Mouse (Mus musculus) bone marrow macrophage, adult 2 months (primary cell): ENCODE results near the gene Hspb1. TPM values are rescaled to one million over a fixed set of nuclear protein-coding genes. Genes with fewer than 3 reads are reported as not detected.

Source experiments
- H3K27ac ChIP-seq: 2 replicates; pipeline ENCODE4 v1.5.1; 2012; ENCODE audit warnings: low read depth, low read length; ENCODE audit not compliant: insufficient read depth
- H3K4me1 ChIP-seq: 2 replicates; pipeline ENCODE4 v1.6.1; 2012; ENCODE audit warnings: low read length; ENCODE audit not compliant: control insufficient read depth, insufficient read depth
- H3K4me3 ChIP-seq: 2 replicates; pipeline ENCODE4 v1.5.1; 2012; ENCODE audit warnings: mild to moderate bottlenecking, low read length, moderate library complexity; ENCODE audit not compliant: insufficient read depth
- CTCF ChIP-seq: IDR thresholded peaks from 2 replicates; pipeline ENCODE4 v1.5.1; 2012; ENCODE audit warnings: low read depth, mild to moderate bottlenecking, low read length, moderate library complexity
- POLR2A ChIP-seq: IDR thresholded peaks from 2 replicates; pipeline ENCODE4 v1.6.1; 2012; ENCODE audit warnings: mild to moderate bottlenecking, low read depth, low read length, borderline replicate concordance
- polyA plus RNA-seq: library from polyadenylated mRNA; stranded (reverse); fragments of >200 nt; gene quantifications from 2 replicates; pipeline ENCODE4 v1.2.4, GENCODE M21; 2012; ENCODE audit not compliant: missing spikeins, insufficient read depth, insufficient read length

The Hspb1 gene
- polyA plus RNA-seq, result 0.80 and 1.8 TPM in 2 replicates

DNA sequence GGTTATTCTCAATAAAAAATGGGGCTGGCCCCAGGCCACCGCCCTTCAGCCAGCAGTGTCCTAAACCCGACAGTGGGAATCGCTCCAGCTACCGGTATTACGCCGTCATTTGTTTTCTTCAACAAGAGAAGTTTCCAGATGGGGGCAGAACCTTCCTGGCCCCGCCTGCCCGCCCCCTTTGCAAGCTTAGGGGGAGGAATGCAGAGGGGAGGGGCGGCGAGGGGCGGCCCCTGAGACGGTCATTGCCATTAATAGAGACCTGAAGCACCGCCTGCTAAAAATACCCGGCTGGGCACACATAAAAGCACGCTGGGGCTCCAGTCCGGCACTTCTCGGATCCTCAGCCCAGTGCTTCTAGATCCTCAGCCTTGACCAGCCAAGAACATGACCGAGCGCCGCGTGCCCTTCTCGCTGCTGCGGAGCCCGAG lies at the start of gene Hspb1:
Gene Hspb1, plus strand, starts transcription at position 245 of the 428 bp plus-strand sequence.
- H3K4me1 ChIP-seq, result no peaks in the 10 kb centered on the region
- TF ChIP-seq CTCF (no peak), POLR2A (no peak)
- peak within 1 kb of the TSS; percentile 19 for H3K4me3 ChIP-seq
- H3K27ac ChIP-seq, result no peak within 1 kb of the TSS

DNA sequence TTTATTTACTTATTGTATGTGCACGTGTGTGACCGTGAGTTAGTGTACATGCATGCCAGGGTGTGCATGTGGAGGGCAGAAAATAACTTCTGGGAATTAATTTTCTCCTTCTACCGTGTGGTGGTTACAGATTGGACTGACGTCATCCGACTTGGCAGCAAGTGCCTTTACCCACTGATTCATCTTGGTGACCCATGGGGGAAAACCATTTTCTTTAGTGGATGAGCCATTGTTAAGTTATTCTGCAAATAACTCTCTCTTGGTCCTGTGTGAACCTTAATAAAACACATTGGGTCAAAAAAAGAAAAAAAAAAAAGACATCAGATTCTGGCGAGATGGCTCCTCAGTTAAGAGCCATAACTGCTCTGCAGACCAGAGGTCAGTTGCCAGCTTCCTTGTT lies 46.1 kb upstream of the Hspb1 start:
- TF ChIP-seq POLR2A, result no peak
- TF ChIP-seq CTCF, result no peak
- Histone ChIP-seq H3K4me1 (no peaks in the 10 kb centered on the region), H3K4me3 (no peak overlapping the region), H3K27ac (no peak overlapping the region)

DNA sequence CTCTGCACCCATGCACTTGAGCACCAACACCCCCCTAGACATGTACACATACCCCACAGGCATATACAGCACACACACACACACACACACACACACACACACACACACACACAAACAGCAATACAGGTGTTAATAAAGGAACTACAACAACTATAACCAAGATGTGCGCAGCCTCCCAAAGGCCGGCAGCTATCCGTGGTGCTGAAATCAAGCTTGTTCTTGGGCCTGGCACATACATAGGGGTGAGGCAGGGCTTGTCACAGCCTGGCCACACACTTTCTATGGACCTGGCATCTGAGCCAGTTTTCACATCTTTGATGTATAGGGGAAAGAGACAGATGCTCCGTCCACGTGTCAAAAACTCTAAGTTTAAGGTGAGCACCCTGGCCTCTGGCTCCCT lies 44.3 kb upstream of the Hspb1 start:
- Histone ChIP-seq H3K4me1 (no peaks in the 10 kb centered on the region), H3K27ac (no peak overlapping the region), H3K4me3 (no peak overlapping the region)
- TF ChIP-seq POLR2A (no peak), CTCF (no peak)

DNA sequence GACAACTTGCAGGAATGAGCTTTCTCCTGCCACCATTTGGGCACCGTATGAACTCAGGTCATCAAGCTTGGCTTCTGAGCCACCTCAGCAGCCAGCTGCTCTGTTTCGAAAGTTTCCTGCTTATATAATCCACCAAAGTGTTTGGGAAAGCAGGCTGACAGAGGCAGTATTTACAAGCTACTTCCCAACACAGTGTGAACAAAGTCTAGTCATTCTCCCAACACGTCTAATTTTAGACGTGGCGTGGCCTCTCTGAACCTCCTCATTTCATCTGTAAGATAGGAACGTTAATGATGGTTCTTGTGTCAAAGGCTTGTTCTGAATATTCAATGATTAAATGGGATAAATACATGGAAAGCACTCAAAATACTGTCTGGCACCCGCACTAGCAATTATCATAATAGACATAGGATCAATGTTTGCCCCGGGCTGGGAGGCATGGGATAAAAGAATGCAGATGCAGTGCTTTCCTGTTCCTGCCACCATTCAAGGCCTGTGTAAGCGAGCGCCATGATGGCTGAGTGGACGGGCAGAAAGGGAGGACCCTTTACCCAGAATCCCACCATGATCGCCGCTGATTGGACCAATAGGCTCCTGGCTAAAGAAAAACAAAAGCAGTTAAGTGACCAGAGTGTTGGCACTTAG lies 41.9 kb upstream of the Hspb1 start:
- Histone ChIP-seq H3K4me3 (no peak overlapping the region), H3K4me1 (no peaks in the 10 kb centered on the region), H3K27ac (no peak overlapping the region)
- TF ChIP-seq CTCF, result no peak
- no peak for TF ChIP-seq POLR2A

DNA sequence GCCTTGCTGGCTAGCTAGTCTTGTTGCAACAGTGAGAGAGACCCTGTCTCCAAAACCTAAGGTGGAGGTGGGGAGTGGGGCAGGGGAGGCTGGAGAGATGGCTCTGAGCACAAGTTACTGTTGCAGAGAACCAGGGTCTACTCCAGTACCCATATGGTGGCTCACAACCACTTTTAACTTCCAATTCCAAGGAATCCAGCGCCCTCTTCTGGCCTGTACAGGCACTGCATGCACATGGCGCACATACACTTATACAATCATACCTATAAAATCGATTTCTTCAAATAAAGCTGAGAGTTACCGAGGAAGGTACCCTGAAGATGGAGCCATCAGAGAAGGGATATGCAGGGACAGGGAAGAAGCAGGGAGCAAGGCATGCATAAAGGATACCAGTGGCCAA lies 40.3 kb upstream of the Hspb1 start:
- Histone ChIP-seq H3K4me3 (no peak overlapping the region), H3K4me1 (no peaks in the 10 kb centered on the region), H3K27ac (no peak overlapping the region)
- TF ChIP-seq POLR2A (no peak), CTCF (no peak; the same call in 1 of the 2 replicates)

DNA sequence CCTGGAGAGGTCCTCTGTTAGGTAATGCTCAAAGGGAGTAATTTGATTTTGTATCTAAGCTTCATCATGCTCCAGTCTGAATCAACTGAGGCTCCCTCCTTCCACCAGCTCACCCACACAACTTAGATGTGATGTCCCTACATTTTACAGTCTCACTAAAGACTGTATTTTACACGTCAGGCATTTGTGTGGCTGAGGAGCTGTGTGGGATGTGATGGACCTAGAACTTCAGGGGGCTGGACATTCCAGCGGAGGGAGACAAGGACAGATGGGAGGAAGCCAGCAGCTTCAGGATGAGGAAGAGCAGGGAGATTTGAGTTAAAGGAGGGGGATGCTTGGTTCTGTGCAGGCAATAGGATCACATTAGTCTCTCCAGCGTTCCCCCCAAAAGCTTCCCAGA lies 39.8 kb upstream of the Hspb1 start:
- Histone ChIP-seq H3K27ac (no peak overlapping the region), H3K4me1 (no peaks in the 10 kb centered on the region), H3K4me3 (no peak overlapping the region)
- no peak for TF ChIP-seq CTCF
- TF ChIP-seq POLR2A, result no peak

DNA sequence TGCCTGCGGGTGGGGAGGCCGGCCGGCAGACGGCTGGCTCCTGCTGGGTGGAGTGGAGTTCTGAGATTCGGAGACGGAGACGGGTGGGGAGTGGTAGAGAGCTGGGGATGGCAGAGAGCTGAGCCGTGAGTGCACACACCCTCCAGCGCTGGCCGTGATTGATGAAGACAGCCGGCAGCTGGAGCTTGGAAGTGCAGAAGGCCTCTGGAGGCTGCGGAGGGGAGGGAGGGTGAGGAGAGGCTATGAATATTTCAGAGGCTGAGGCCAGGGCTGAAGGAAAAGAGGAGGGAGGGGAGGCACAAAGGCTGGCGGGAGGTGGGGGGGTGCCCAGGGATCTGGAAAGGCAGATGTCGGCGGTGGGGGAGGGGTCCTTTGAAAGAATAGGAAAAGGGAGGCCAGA lies 36.7 kb upstream of the Hspb1 start:
- no peak overlapping the region for H3K27ac ChIP-seq
- no peak overlapping the region for H3K4me3 ChIP-seq
- TF ChIP-seq POLR2A (no peak), CTCF (no peak)
- H3K4me1 ChIP-seq, result no peaks in the 10 kb centered on the region

DNA sequence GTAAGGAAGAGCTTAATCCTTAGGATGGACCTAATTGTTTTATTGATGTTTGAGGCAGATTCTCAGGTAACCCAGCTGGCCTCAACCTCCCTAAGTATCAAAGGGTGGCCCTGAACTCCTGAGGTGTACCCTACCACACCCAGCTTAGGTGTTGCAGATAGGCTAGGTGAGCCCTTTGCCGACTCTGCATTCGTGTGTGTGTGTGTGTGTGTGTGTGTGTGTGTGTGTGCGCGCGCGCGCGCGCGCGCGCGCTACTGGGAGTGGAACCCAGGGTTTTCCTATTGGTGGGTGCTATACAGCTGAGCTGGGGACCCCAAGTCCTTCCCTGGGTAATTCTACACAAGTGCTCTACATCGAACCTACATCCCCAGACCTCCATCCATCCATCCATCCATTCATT lies 36.2 kb upstream of the Hspb1 start:
- Histone ChIP-seq H3K4me3 (no peak overlapping the region), H3K4me1 (no peaks in the 10 kb centered on the region), H3K27ac (no peak overlapping the region)
- TF ChIP-seq CTCF, result no peak
- TF ChIP-seq POLR2A, result no peak

DNA sequence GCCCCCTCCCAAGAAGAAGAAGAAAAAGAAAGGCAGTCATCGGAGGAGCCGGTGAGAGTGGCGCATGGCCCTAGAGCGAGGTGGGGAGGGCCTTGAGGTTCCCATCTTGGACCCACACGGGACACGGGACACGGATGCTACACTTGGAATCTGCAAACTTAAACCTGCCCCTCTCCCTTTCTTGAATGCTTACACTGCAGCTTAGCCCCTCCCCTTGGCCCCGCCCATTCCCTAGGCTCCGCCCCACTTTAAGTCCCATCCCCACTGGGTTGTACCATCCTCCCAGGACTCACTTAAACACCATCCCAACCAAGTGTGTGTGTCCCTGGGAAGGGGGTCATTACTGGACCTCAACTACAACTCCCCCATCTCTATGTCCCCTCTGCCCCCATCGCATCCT lies 35.3 kb upstream of the Hspb1 start:
- H3K4me3 ChIP-seq, result no peak overlapping the region
- TF ChIP-seq POLR2A, result no peak
- no peak for TF ChIP-seq CTCF
- peaks cover 4% of the 10 kb centered on the region for H3K4me1 ChIP-seq
- H3K27ac ChIP-seq, result no peak overlapping the region

DNA sequence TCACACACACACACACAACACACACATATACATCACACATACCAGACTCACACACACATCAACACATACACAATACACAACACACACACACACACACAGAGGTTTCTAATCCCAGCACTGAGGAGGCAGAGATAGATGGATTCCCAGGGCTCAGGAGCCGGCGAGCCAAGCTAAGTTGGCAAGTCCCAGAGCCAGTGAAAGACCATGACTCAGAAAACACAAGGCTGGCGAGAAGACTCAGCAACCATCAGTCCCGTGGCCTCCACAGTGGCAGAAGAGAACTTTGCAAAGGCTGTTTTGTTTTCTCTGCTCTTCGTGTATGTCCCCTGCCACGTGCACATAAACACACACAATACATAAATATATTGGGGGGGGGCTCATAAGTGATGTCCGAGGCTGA lies 34.0 kb upstream of the Hspb1 start:
- Histone ChIP-seq H3K4me3 (no peak overlapping the region), H3K4me1 (peaks cover 8% of the 10 kb centered on the region), H3K27ac (no peak overlapping the region)
- TF ChIP-seq POLR2A (no peak), CTCF (no peak)
